Mouse (Mus musculus): ENCODE data around the gene Mks1. TPM values are rescaled to one million over a fixed set of nuclear protein-coding genes. Genes with fewer than 3 reads are reported as not detected.

Mks1 gene
- 1.5 TPM for polyA plus RNA-seq (2014; fragmentation: Illumina TruSeq; extraction: RNeasy Lipid Tissue Mini Kit (QIAGEN cat#74804); ENCODE audit: low read depth, low replicate concordance)

GRCm38 (mm10) chr11:87852690-87853596 lies at the start of gene Mks1:
TSS of gene Mks1 (plus strand) at chr11:87853215.

GRCm38 (mm10) chr11:87828239-87828900 lies 24.6 kb upstream of the Mks1 start, which contains the start of gene Lpo:
TSS of gene Lpo (minus strand) at chr11:87828289.

GRCm38 (mm10) chr11:87875436-87875835 lies 22.4 kb downstream of the Mks1 start, which contains the start of gene Epx:
TSS of gene Epx (minus strand) at chr11:87875536.

GRCm38 (mm10) chr11:87892168-87892567 lies 39.2 kb downstream of the Mks1 start, which contains the start of gene Olfr462:
TSS of gene Olfr462 (minus strand) at chr11:87892268.

GRCm38 (mm10) chr11:87897287-87897686 lies 44.3 kb downstream of the Mks1 start, which contains the start of gene Olfr463:
TSS of gene Olfr463 (minus strand) at chr11:87897387.

Other genes starting within 250 kb of the Mks1 start
- gene Hsf5, start 236.1 kb upstream of the Mks1 start, polyA plus RNA-seq (2014; fragmentation: Illumina TruSeq; extraction: RNeasy Lipid Tissue Mini Kit (QIAGEN cat#74804); ENCODE audit: low read depth, low replicate concordance): not detected
- 4.7 TPM for gene Rnf43, start 190.5 kb upstream of the Mks1 start, polyA plus RNA-seq (2014; fragmentation: Illumina TruSeq; extraction: RNeasy Lipid Tissue Mini Kit (QIAGEN cat#74804); ENCODE audit: low read depth, low replicate concordance)
- 22.1 TPM for gene Supt4a, start 115.7 kb upstream of the Mks1 start, polyA plus RNA-seq (2014; fragmentation: Illumina TruSeq; extraction: RNeasy Lipid Tissue Mini Kit (QIAGEN cat#74804); ENCODE audit: low read depth, low replicate concordance)
- 0.65 TPM for gene Tspoap1, start 92.7 kb upstream of the Mks1 start, polyA plus RNA-seq (2014; fragmentation: Illumina TruSeq; extraction: RNeasy Lipid Tissue Mini Kit (QIAGEN cat#74804); ENCODE audit: low read depth, low replicate concordance)
- gene Mpo, start 59.6 kb upstream of the Mks1 start, polyA plus RNA-seq (2014; fragmentation: Illumina TruSeq; extraction: RNeasy Lipid Tissue Mini Kit (QIAGEN cat#74804); ENCODE audit: low read depth, low replicate concordance): not detected
- not detected for gene Lpo, start 24.9 kb upstream of the Mks1 start, polyA plus RNA-seq (2014; fragmentation: Illumina TruSeq; extraction: RNeasy Lipid Tissue Mini Kit (QIAGEN cat#74804); ENCODE audit: low read depth, low replicate concordance)
- not detected for gene Epx, start 22.3 kb downstream of the Mks1 start, polyA plus RNA-seq (2014; fragmentation: Illumina TruSeq; extraction: RNeasy Lipid Tissue Mini Kit (QIAGEN cat#74804); ENCODE audit: low read depth, low replicate concordance)
- not detected for gene Olfr462, start 39.1 kb downstream of the Mks1 start, polyA plus RNA-seq (2014; fragmentation: Illumina TruSeq; extraction: RNeasy Lipid Tissue Mini Kit (QIAGEN cat#74804); ENCODE audit: low read depth, low replicate concordance)
- not detected for gene Olfr463, start 44.2 kb downstream of the Mks1 start, polyA plus RNA-seq (2014; fragmentation: Illumina TruSeq; extraction: RNeasy Lipid Tissue Mini Kit (QIAGEN cat#74804); ENCODE audit: low read depth, low replicate concordance)
- not detected for gene Olfr464, start 67.8 kb downstream of the Mks1 start, polyA plus RNA-seq (2014; fragmentation: Illumina TruSeq; extraction: RNeasy Lipid Tissue Mini Kit (QIAGEN cat#74804); ENCODE audit: low read depth, low replicate concordance)
- 152 TPM for gene Dynll2, start 134.3 kb downstream of the Mks1 start, polyA plus RNA-seq (2014; fragmentation: Illumina TruSeq; extraction: RNeasy Lipid Tissue Mini Kit (QIAGEN cat#74804); ENCODE audit: low read depth, low replicate concordance)
- 437 TPM for gene Srsf1, start 194.2 kb downstream of the Mks1 start, polyA plus RNA-seq (2014; fragmentation: Illumina TruSeq; extraction: RNeasy Lipid Tissue Mini Kit (QIAGEN cat#74804); ENCODE audit: low read depth, low replicate concordance)
- 68.6 TPM for gene Vezf1, start 215.1 kb downstream of the Mks1 start, polyA plus RNA-seq (2014; fragmentation: Illumina TruSeq; extraction: RNeasy Lipid Tissue Mini Kit (QIAGEN cat#74804); ENCODE audit: low read depth, low replicate concordance)
- 5.8 TPM for gene Cuedc1, start 244.8 kb downstream of the Mks1 start, polyA plus RNA-seq (2014; fragmentation: Illumina TruSeq; extraction: RNeasy Lipid Tissue Mini Kit (QIAGEN cat#74804); ENCODE audit: low read depth, low replicate concordance)